Mouse (Mus musculus) midbrain, embryonic 12.5 days (tissue): ENCODE results near the gene Pafah1b1. TPM values are rescaled to one million over a fixed set of nuclear protein-coding genes. Genes with fewer than 3 reads are reported as not detected.

Experiments used
- ATAC-seq: fragments of 200-750 bp; cut with Nextera tagmentation; 2 replicates; pipeline ENCODE4 v1.8.0; 2017; ENCODE audit warnings: low read depth, moderate TSS enrichment, moderate library complexity; ENCODE audit not compliant: low FRiP score
- H3K27ac ChIP-seq: fragments of 300-500 bp; sonication (generic); replicated peaks from 2 replicates; pipeline ENCODE4 v1.5.1; 2016; ENCODE audit warnings: mild to moderate bottlenecking
- H3K27me3 ChIP-seq: fragments of 300-500 bp; sonication (generic); 2 replicates; pipeline ENCODE4 v1.6.1; 2016; ENCODE audit warnings: mild to moderate bottlenecking
- H3K36me3 ChIP-seq: fragments of 300-500 bp; sonication (generic); 2 replicates; pipeline ENCODE4 v1.6.1; 2016
- H3K4me1 ChIP-seq: fragments of 300-500 bp; sonication (generic); 2 replicates; pipeline ENCODE4 v1.6.1; 2016
- H3K4me2 ChIP-seq: fragments of 300-500 bp; sonication (generic); replicated peaks from 2 replicates; pipeline ENCODE4 v1.6.1; 2016; ENCODE audit warnings: mild to moderate bottlenecking, moderate library complexity
- H3K4me3 ChIP-seq: fragments of 300-500 bp; sonication (generic); 2 replicates; pipeline ENCODE4 v1.5.1; 2016; ENCODE audit warnings: mild to moderate bottlenecking
- H3K9ac ChIP-seq: fragments of 300-500 bp; sonication (generic); replicated peaks from 2 replicates; pipeline ENCODE4 v1.6.1; 2016; ENCODE audit warnings: mild to moderate bottlenecking, moderate library complexity
- H3K9me3 ChIP-seq: fragments of 300-500 bp; sonication (generic); 2 replicates; pipeline ENCODE4 v1.6.1; 2016; ENCODE audit warnings: mild to moderate bottlenecking
- WGBS: fragments of 180-500 bp; shearing (Covaris S2); methylation state at CpG from one replicate; pipeline ENCODE4 v1.1.7; 2016; 5-methylcytosine and 5-hydroxymethylcytosine counted together
- polyA plus RNA-seq: library from polyadenylated mRNA; unstranded; fragments of >200 nt; fragmentation: Nextera tagmentation; extraction: Ambion mirVana; gene quantifications from 2 replicates; pipeline ENCODE4 v1.2.1, GENCODE M21; 2016

Pafah1b1 gene
- polyA plus RNA-seq, 1 experiment from 2014 or later = 70.3 TPM

GRCm38 (mm10) chr11:74653385-74653784 lies 71.1 kb downstream of the Pafah1b1 start:
- Histone ChIP-seq H3K9me3 (0 out of 2 replicates have a peak, but pooled peaks cover 5% of the 10 kb centered on the region), H3K4me1 (peaks cover 33% of the 10 kb centered on the region), H3K27me3 (no peaks in the 10 kb centered on the region; the same call in 1 of the 2 replicates), H3K4me3 (no peak overlapping the region), H3K4me2 (no peak overlapping the region), H3K27ac (no peak overlapping the region), H3K9ac (peak overlapping the region; percentile 28; the same call in 1 of the 2 replicates), H3K36me3 (peaks cover 15% of the 10 kb centered on the region)
- WGBS = 70% methylated on average over 6 of the region's 6 CpGs
- no peak for ATAC-seq

- Histone ChIP-seq H3K36me3 (peaks cover 9% of the 10 kb centered on the region), H3K9ac (peak overlapping the region; percentile 28; the same call in 1 of the 2 replicates), H3K27me3 (no peaks in the 10 kb centered on the region; the same call in 1 of the 2 replicates), H3K4me3 (no peak overlapping the region), H3K4me2 (peak overlapping the region; percentile 7; the same call in 1 of the 2 replicates), H3K27ac (no peak overlapping the region), H3K9me3 (no peaks in the 10 kb centered on the region), H3K4me1 (peaks cover 34% of the 10 kb centered on the region)
- WGBS = 54% methylated on average over 4 of the region's 4 CpGs
- no peak for ATAC-seq
Measured at GRCm38 (mm10) chr11:74652791-74653191, 71.7 kb downstream of the Pafah1b1 start.

DNA sequence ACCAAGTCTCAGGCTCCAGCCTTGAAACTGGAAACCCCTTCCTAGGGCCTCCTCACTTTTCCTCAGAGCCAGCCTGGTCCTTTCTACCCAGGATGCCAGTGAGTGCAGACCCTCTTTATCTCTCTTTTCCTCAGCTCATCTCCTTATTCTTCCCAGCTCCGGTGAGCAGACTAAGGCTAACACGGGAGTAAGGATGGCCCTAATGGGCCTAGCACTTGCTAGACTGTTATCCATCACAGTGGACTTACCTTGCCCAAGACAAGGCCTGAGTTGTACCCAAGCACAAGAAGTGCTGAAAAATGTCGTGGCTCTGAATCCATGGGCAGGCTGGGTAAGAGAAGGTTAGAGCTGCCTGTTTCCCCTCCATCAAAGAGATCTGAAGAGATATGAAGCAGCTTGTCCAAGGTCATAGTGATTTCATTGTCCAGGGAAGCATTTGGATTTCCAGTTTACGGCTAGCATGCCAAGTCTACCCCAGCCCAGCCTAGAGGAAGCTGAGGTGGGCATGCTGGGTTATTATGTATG lies 73.8 kb downstream of the Pafah1b1 start:
- Histone ChIP-seq H3K4me3 (peak overlapping the region; percentile 95), H3K27me3 (no peaks in the 10 kb centered on the region; the same call in 1 of the 2 replicates), H3K9ac (peak overlapping the region; percentile 87), H3K9me3 (no peaks in the 10 kb centered on the region), H3K36me3 (no peaks in the 10 kb centered on the region), H3K27ac (0 out of 2 replicates have a peak overlapping the region, but pooled peaks have one; percentile 10), H3K4me1 (peaks cover 34% of the 10 kb centered on the region), H3K4me2 (peak overlapping the region; percentile 97)
- WGBS = 69% methylated on average over 4 of the region's 4 CpGs
- ATAC-seq = no peak

DNA sequence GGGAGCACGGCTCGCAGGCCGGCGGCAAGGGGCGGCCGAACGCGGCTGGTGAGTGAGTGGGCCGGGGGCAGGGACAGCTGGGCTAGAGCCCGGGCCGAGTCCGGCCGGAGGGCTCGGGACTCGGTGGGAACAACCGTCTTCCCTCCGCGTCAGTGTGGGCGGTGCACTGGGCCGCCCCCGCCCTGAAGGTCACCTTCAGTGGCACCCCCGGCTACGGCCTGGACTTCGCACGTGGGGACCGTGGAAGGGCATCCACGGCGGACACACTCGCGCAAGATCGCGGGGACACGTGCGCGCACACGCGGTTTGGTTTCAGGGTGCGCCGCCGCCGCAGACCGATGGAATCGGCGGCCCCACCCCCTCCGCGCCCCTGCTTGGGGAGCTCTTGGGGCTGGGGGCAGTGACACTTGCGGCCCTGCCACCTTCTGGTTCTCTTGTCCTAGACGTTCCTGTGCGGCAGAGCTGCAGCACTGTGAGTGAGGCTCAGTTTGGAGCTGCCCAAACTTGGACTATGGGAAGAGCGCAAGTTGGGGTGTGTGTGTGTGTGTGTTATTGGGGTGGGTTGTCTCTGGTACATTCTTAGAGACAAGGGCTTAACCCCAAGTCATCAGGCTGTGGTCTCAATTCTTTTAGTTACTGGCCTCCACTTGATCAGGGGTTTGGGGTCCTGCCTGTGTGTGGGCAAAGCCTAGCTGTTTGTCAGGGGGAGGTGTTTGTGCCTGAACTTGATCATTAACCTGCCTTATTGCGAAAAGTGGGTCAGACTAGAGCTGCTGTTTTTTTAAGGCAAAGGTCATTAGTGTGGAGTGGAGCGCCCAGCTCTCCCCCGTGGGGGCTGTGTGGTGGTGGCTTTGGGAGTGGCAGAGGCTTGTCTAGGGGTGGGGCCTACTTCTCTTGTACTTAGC lies 74.6 kb downstream of the Pafah1b1 start:
- Histone ChIP-seq H3K9ac (peak overlapping the region; percentile 87), H3K4me2 (peak overlapping the region; percentile 97), H3K36me3 (no peaks in the 10 kb centered on the region), H3K27ac (peak overlapping the region; percentile 65; the same call in 1 of the 2 replicates), H3K9me3 (no peaks in the 10 kb centered on the region), H3K4me1 (peaks cover 34% of the 10 kb centered on the region), H3K4me3 (peak overlapping the region; percentile 95), H3K27me3 (no peaks in the 10 kb centered on the region; the same call in 1 of the 2 replicates)
- ATAC-seq = peak; percentile 74; the same call in 1 of the 2 replicates
- WGBS = 2% methylated on average over 51 of the region's 53 CpGs

- H3K9me3 ChIP-seq = no peaks in the 10 kb centered on the region
- no peaks in the 10 kb centered on the region; the same call in 1 of the 2 replicates for H3K27me3 ChIP-seq
- H3K4me2 ChIP-seq = peak within 1 kb of the TSS; percentile 97
- peak within 1 kb of the TSS; percentile 87 for H3K9ac ChIP-seq
- H3K4me3 ChIP-seq = peak within 1 kb of the TSS; percentile 95
- ATAC-seq = peak; percentile 91
- peak within 1 kb of the TSS; percentile 65 for H3K27ac ChIP-seq
- under 1% methylated on average over 56 of the region's 58 CpGs for WGBS
- H3K36me3 ChIP-seq = no peaks in the 10 kb centered on the region
- peaks cover 34% of the 10 kb centered on the region for H3K4me1 ChIP-seq
Measured at GRCm38 (mm10) chr11:74649095-74649646, 75.3 kb downstream of the Pafah1b1 start, which contains the start of gene Cluh. TSS of gene Cluh (plus strand) at chr11:74649495.

DNA sequence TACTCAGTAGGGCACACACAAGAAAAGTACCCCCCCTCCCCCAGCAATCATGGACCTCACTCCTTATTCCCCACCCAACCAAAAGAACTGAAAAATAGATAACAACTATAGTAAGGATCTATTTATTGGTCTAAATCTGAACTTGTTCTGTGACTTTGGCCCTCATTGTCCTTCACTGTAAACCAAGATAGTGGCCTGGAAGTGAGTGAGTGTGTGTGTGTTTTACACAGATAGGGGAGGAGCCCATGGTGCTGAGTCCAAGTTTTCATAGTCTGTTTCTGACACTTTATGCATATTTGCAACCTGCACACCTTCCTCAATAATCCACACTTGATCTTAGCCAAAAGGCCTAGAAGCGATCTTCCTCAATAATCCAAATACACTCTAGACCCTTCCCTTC lies 75.8 kb downstream of the Pafah1b1 start:
- Histone ChIP-seq H3K27ac (peak overlapping the region; percentile 65), H3K36me3 (no peaks in the 10 kb centered on the region), H3K4me3 (peak overlapping the region; percentile 95), H3K9me3 (no peaks in the 10 kb centered on the region), H3K4me2 (peak overlapping the region; percentile 97), H3K4me1 (peaks cover 34% of the 10 kb centered on the region), H3K9ac (peak overlapping the region; percentile 87; the same call in 1 of the 2 replicates), H3K27me3 (no peaks in the 10 kb centered on the region; the same call in 1 of the 2 replicates)
- peak; percentile 7; the same call in 1 of the 2 replicates for ATAC-seq
- WGBS = 0% methylated on average over 1 of the region's 1 CpGs

DNA sequence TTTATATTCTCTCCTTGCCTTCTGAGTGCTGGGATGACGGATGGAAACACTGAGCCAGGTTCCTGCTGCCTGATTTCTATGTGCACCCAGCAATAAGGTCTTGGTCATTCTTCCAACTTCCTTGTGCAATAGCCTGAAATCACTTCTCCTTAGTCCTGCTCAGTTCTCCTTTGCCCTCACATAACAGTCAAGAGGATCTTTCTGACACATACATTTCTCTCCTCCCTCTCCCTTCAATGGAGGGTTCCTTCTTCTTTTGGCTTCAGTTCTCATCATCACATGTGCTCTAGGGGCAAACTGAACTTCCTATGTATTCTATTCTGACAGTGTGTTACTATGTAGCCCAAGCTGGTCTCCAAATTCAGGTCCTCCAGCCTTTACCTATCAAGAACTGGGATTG lies 76.5 kb downstream of the Pafah1b1 start:
- no peak overlapping the region for H3K9ac ChIP-seq
- 80% methylated on average over 1 of the region's 1 CpGs for WGBS
- no peak overlapping the region for H3K4me2 ChIP-seq
- no peaks in the 10 kb centered on the region for H3K36me3 ChIP-seq
- no peaks in the 10 kb centered on the region; the same call in 1 of the 2 replicates for H3K27me3 ChIP-seq
- H3K4me3 ChIP-seq = no peak overlapping the region
- peaks cover 30% of the 10 kb centered on the region for H3K4me1 ChIP-seq
- H3K9me3 ChIP-seq = no peaks in the 10 kb centered on the region
- H3K27ac ChIP-seq = no peak overlapping the region
- no peak for ATAC-seq

DNA sequence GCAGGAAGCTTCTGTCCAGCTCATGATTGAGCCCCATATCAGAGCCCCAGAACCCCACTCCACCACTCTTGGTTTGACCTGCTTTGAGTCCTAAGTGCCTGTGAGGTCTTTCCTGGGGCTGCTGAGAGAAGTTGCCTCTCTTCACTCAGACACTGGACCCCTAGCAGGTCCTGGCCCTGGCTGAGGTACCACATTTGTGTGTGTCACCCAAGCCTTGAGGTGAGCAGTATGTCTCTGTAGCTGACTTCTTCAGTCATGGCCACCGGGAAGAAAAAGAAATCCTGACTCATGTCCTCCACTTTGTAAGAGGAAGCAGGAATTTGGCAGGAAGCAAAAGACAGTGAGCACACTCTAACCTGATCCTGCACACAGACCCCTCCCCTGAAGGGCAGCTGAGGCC lies 84.8 kb downstream of the Pafah1b1 start:
- Histone ChIP-seq H3K9me3 (no peaks in the 10 kb centered on the region), H3K4me2 (no peak overlapping the region), H3K27ac (no peak overlapping the region), H3K9ac (no peak overlapping the region), H3K4me3 (no peak overlapping the region), H3K27me3 (peaks cover 44% of the 10 kb centered on the region), H3K4me1 (peaks cover 15% of the 10 kb centered on the region), H3K36me3 (no peaks in the 10 kb centered on the region)
- WGBS = 75% methylated on average over 1 of the region's 1 CpGs
- ATAC-seq = no peak

DNA sequence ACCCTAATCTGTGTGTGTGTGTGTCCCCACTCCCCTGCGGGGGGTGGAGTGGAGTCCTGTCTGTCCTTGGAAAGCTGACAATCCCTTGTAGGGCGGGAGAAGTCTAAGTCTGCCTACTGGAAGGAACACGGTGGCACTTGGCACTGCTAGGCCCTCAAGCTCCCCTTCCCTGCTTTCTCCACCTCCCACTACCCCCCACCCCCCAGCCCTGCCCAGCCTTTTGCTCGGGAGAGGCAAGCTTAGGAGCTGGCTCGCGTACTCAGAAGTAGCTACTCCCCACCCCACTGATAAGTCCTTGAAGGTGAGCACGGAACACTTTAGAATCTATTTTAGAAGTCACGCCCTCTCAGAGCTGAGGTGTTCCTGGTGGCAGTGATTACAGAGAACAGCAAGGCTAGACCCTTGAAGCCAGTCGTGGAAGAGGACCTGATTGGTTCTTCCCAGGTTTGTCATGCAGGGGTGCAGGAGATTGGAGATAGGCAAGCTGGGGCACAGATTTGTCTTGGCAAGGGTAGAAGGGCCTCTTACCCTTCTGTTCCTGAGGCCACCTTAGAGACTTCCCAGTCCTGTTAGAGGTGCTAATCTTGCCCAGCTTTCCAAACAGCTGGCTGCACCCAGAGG lies 85.6 kb downstream of the Pafah1b1 start:
- WGBS = 15% methylated on average over 9 of the region's 9 CpGs
- H3K9me3 ChIP-seq = no peaks in the 10 kb centered on the region
- H3K27ac ChIP-seq = peak overlapping the region; percentile 93
- peaks cover 15% of the 10 kb centered on the region for H3K4me1 ChIP-seq
- peak overlapping the region; percentile 72 for H3K4me3 ChIP-seq
- no peak for ATAC-seq
- peak overlapping the region; percentile 88 for H3K4me2 ChIP-seq
- H3K36me3 ChIP-seq = no peaks in the 10 kb centered on the region
- H3K9ac ChIP-seq = peak overlapping the region; percentile 86
- peaks cover 44% of the 10 kb centered on the region for H3K27me3 ChIP-seq

DNA sequence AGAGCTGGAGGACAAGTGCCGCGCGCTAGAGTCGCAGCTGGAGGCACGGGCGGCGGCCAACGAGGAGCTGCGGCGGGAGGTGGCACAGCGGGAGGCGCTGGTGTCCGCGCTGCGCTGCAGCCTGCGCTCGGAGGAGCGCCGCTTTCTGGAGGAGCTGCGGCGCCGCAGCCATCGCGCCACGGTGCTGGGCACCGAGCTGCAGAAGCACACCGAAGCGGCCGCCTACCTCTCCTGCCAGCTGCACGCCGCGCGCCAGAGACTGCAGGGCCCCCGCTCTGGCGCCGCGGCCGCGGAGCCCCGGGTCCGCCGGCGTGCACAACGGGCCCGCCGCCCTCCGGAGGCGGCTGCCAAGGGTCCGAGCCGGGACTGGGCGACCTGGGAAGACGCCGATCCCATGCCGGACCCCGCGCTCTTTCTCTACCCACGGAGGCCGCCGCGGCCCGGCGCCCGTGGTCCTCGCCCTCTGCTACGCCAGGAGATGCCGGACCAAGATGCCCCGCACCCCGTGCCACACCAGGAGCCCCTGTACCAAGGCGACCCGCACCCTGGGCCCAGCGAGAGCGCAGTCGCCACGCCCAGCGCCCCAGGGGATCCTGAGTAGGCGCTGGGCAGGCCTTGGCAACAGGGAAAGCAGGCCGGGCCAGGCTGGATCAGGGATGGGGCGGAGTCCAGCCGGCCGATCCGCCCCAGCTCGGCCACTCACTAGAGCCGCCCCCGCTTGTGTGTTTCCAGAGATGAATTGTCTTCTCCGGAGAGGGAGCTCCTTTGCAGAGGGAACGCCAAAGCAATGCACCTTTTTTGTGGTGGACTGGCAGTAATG lies 86.3 kb downstream of the Pafah1b1 start:
- Histone ChIP-seq H3K36me3 (no peaks in the 10 kb centered on the region), H3K4me1 (peaks cover 15% of the 10 kb centered on the region), H3K27me3 (peaks cover 44% of the 10 kb centered on the region), H3K9me3 (no peaks in the 10 kb centered on the region), H3K27ac (peak overlapping the region; percentile 93), H3K4me3 (peak overlapping the region; percentile 72), H3K9ac (peak overlapping the region; percentile 86), H3K4me2 (peak overlapping the region; percentile 88)
- peak; percentile 82 for ATAC-seq
- WGBS = under 1% methylated on average over 82 of the region's 86 CpGs

GRCm38 (mm10) chr11:74637486-74637885 lies 87.0 kb downstream of the Pafah1b1 start:
- no peaks in the 10 kb centered on the region for H3K36me3 ChIP-seq
- H3K4me1 ChIP-seq = peaks cover 15% of the 10 kb centered on the region
- ATAC-seq = peak; percentile 28
- 20% methylated on average over 8 of the region's 8 CpGs for WGBS
- H3K27ac ChIP-seq = peak overlapping the region; percentile 93
- peak overlapping the region; percentile 72 for H3K4me3 ChIP-seq
- H3K27me3 ChIP-seq = peaks cover 44% of the 10 kb centered on the region
- peak overlapping the region; percentile 86 for H3K9ac ChIP-seq
- H3K9me3 ChIP-seq = no peaks in the 10 kb centered on the region
- H3K4me2 ChIP-seq = peak overlapping the region; percentile 88
